Mouse (Mus musculus) mesoderm, embryonic 11.5 days (tissue): ENCODE results near the gene Tdo2.

ENCODE experiments used
- DNase-seq: peaks from one replicate; pipeline ENCODE4 v3.0.0-alpha.2; 2012; ENCODE audit warnings: low read depth, low spot score

Tdo2 gene

DNA sequence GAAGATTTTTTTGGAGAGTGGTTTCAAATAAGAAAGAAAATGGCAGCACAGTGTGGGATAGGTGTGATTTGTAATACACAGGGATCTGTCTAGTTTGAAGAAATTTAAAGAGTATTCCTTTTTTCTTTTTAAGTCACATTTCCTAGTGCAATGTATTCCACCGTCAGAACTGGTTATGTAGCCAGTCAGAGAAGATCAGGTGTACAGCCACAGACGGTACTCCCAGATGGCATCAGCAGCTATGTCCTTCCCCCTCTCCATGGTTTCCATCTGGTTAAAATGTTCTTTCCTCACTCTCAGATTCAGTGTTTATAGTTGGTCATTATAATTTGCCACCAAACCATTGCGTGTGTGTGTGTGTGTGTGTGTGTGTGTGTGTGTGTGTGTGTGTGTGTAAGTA lies 32.9 kb downstream of the Tdo2 start:
- DNase-seq, result no peak

DNA sequence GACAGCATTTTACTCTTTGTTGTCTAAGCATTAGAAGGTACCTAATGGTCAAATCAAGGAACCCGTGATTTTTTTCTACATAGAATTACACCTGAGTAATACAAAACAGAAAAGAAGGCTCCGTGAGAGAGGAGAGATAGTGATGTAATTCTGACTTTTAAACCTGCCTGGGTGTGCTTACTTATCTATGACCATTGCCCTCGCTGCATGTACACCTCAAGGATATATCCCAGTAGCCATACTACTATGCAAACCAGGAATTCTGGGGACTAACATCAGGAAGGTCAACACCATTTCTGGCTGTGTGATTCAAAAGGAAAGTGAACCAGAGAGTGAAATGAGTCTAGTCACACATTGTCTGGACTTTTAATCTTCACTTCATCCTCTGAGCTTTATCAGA lies 33.7 kb downstream of the Tdo2 start:
- no peak for DNase-seq

DNA sequence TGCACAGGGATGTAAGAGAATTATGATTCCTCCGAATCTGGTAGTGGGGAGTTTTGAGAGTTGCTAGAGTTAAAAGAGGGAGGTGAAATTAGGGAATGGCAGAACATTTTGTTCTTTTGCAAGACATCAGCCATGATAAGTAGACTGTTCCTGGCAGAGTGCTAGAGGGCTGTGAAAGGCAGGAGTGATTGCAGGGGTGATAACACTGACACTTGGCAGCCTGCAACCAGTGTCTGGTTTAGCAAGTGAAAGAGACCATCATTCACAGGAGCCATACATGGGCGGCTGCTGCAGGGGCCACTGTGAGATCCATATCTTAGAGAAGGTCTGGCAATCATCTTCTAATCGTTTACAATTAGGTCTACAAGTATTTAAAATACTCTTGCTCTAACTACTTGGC lies 37.1 kb downstream of the Tdo2 start:
- no peak for DNase-seq

- no peak for DNase-seq
Measured at GRCm38 (mm10) chr3:81933348-81933747, 42.7 kb downstream of the Tdo2 start.

DNA sequence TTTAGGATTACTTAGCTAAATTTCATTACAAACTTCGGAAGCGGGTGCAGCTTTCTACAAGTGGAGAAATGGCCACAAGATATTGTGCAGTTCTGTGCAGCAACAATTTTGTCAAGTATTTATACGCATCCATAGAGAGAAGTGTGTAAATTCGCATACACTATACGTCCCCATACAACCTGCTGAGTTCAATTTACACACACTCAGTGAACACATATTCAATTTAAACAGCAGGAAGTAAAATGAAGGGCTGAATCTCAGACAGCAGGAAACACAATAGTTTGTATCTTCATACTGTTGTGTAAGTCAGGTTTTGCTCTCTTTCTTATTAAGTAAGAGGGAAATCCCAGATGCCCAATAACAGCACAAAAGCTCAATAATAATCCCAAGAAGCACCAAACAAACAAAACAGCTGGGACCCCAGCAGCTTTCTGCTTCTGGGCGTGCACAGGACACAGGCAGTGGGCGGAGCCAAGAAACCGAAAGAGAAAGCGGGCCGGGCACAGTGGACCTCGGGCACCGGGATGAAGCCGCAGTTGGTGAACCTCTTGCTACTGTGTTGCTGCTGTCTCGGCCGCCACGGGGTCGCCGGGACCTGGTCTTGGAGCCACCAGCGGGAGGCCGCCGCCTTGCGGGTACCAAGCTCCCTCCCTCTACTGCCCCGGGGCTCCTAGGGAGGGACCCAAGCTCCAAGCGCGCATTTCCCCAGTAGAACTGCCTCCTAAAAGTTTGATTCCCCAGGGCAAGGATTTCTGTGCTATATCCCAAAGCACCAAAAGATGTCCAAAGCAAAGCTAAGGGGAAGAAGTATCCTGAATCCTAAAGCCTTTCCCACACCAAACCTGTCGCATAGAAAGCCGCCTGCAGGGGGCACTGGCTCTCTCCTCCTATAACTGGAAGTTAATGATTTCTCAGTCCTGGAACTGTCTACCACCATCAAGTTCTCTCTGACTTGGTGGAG lies 43.6 kb downstream of the Tdo2 start, which contains the start of gene Ctso:
Ctso (plus strand) TSS at position 461 of the 961 bp plus-strand sequence.
- peak; percentile 79 for DNase-seq

DNA sequence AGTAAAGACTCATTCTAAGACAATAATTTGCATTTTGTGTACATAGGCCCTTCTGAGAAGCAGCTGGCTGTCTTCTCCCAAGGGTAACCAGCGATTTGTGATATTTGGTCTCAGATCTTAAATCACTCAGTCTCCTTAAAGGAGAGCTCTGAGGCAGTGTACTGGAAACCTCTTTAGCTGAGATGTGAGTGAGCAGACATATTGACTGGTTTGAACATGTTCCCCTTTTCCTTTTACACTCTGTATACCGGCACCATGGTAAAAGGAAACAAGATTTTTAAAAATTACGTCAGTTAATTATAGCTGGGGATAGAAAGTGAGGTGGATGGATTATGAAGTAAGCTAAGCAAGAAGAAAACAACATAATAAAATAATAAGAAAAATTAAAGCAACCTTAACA lies 44.3 kb downstream of the Tdo2 start:
- no peak for DNase-seq

GRCm38 (mm10) chr3:81929073-81929472 lies 46.9 kb downstream of the Tdo2 start:
- no peak for DNase-seq

GRCm38 (mm10) chr3:81926764-81927325 lies 49.2 kb downstream of the Tdo2 start:
- no peak for DNase-seq

- DNase-seq, result peak; percentile 24
Measured at GRCm38 (mm10) chr3:81925856-81926255, 50.1 kb downstream of the Tdo2 start.

GRCm38 (mm10) chr3:81924931-81925330 lies 51.1 kb downstream of the Tdo2 start:
- peak; percentile 74 for DNase-seq

DNA sequence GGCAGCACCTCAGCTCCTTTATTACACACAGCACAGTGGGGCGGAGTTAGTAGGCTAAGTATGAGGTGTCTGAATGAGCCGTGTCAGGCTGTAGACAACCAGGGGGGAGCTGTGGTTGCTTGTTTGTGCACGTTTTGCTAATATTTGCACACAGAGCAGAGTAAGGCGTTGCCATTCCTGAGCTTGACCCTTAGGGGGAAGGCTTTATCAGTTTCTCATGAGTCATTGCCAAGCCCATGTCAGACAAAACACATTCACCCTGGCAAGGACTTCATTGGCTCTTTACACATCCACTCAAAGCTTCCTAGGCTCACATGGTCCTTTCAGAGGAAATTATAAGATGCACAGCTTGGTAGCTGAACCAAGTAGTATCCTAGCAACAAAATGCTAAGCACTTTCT lies 53.1 kb downstream of the Tdo2 start:
- no peak for DNase-seq

DNA sequence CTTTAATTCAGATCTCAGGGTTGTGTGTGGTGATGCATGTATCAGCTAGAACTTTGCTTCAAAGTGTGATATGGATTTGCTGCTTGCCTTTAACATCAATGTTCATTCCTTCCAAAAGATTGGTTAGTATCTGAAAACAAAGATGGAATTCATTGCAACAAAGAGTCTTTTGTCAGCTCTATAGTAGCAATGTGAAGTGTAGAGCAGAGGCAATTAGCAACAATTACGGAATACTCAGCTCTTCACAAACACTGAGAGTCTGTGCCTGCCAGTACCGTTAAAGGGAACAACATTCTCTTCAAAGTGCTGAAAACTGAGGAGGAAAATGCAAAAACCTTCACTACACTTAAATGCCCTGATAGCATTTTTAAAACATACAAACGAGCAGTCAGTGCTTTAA lies 56.3 kb downstream of the Tdo2 start:
- DNase-seq, result no peak

DNA sequence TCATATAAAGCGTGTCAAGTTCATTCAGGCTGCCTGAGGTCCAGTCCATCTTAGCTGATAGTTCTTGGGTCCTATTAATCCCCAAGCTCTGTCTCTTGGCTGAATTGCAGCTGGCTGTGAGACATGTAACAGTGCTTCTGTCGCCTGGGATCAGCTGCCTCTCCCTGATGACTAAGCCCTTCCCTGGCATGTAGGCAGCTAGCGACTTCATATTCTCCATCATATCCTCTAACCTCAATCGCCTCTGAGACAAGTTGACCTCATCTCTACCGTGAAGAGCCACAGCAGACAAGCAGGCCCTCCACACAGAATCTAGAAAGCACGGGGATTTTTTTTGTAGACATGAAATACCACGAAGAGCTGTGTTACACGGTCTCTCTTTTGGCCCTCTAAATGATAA lies 57.8 kb downstream of the Tdo2 start:
- no peak for DNase-seq

- DNase-seq, result no peak
Measured at GRCm38 (mm10) chr3:81917354-81917935, 58.6 kb downstream of the Tdo2 start.

DNA sequence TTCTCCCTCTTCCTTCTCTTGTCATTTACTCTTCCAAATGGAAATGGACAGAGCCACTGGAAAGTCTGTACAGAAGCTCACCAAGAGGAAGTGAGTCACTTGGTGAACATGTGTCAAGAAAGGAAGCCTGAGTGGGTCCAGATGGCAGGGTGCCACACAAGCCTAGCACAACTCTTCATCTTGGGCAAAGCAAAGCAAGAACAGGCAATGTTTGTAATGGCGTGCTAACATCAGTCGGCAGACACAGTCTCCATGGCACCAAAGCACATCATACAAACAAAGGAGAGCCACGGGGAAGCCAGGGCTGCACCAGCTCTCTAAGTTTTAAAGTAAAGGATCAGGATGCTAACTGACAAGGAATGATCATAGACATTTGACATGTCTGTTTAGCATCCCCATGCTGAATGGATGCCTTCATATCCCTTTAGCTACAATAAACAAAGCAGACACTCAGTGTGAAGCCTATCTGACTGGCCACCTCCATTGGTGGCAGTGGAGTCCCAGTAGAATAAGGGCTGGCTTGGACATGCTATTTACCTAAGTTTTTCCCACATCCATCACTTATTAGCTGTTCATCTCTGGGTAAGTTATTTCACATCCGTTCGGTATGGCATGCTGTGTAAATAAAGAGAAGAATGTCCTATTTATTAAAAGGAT lies 59.8 kb downstream of the Tdo2 start:
- DNase-seq, result no peak

DNA sequence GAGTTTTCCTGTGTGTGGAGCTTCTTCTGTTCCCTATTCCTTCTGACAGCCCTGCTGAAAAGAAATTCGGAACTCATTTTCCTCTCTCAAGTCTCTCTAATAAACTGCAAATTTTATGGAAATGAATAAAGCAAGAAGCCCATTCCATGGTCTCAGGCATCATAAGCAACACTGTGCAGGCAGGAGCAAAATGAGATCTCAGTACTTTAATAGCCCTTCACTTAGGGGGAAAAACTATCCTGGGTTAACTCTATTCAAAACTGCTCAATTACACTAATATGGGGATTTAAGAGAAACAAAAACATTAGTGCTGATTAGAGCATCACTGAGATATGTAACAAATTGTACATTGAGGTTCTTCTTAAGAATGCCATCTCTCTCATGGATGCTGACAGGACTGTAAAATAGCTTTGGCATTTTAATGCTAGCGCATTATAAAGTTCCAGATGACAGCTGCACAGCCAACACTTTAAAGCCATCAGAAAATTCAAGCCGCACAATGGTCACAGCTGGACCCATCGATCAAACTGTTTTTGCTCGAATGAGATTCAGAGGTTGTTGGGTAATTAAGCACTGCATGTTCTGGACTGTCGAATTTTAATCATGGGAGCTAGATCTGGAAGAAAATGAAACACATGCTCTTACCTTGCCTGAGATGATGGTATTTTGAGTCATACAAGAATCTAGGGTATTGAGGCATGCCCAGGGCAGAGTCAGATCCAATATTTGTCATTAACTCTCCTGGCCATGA lies 65.5 kb downstream of the Tdo2 start:
- peak; percentile 41 for DNase-seq
